Mouse (Mus musculus) limb, embryonic 14.5 days (tissue): Measurements from ENCODE around the gene Parp1. TPM values are rescaled to one million over a fixed set of nuclear protein-coding genes. Genes with fewer than 3 reads are reported as not detected.

ENCODE experiments used
- ATAC-seq: fragments of 200-750 bp; cut with Nextera tagmentation; 2 replicates; pipeline ENCODE4 v1.8.0; 2017; ENCODE audit warnings: low read depth, moderate number of reproducible peaks, moderate TSS enrichment; ENCODE audit not compliant: low FRiP score
- DNase-seq: peaks from one replicate; pipeline ENCODE4 v3.0.0-alpha.2; 2015; ENCODE audit warnings: low spot score
- H3K27ac ChIP-seq: fragments of 300-500 bp; sonication (generic); replicated peaks from 2 replicates; pipeline ENCODE4 v1.5.1; 2014; ENCODE audit warnings: low read depth, mild to moderate bottlenecking, low read length, moderate library complexity, mixed read lengths
- H3K27me3 ChIP-seq: fragments of 300-500 bp; sonication (generic); 2 replicates; pipeline ENCODE4 v1.6.1; 2014; ENCODE audit warnings: low read length, mixed read lengths; ENCODE audit not compliant: control insufficient read depth, insufficient read depth
- H3K36me3 ChIP-seq: fragments of 300-500 bp; sonication (generic); 2 replicates; pipeline ENCODE4 v1.6.1; 2014; ENCODE audit warnings: mild to moderate bottlenecking, low read length, moderate library complexity, mixed read lengths; ENCODE audit not compliant: control insufficient read depth, insufficient read depth
- H3K4me1 ChIP-seq: fragments of 300-500 bp; sonication (generic); 2 replicates; pipeline ENCODE4 v1.6.1; 2014; ENCODE audit warnings: antibody characterized with exemption, low read length, mixed read lengths; ENCODE audit not compliant: control insufficient read depth, insufficient read depth
- H3K4me2 ChIP-seq: fragments of 300-500 bp; sonication (generic); replicated peaks from 2 replicates; pipeline ENCODE4 v1.6.1; 2014; ENCODE audit warnings: low read depth, mild to moderate bottlenecking, low read length, moderate library complexity; ENCODE audit not compliant: severe bottlenecking
- H3K4me3 ChIP-seq: fragments of 300-500 bp; sonication (generic); replicated peaks from 2 replicates; pipeline ENCODE4 v1.5.1; 2014; ENCODE audit warnings: low read length
- H3K9ac ChIP-seq: fragments of 300-500 bp; sonication (generic); 2 replicates; pipeline ENCODE4 v1.6.1; 2014; ENCODE audit warnings: mild to moderate bottlenecking, low read depth, low read length, moderate library complexity; ENCODE audit not compliant: severe bottlenecking
- H3K9me3 ChIP-seq: fragments of 300-500 bp; sonication (generic); 2 replicates; pipeline ENCODE4 v1.6.1; 2016; ENCODE audit warnings: low read length; ENCODE audit not compliant: control insufficient read depth
- POLR2A ChIP-seq: fragments of 200-500 bp; IDR thresholded peaks from 2 replicates; pipeline ENCODE4 v1.8.0; 2012; ENCODE audit warnings: inconsistent platforms, mild to moderate bottlenecking, moderate library complexity, borderline replicate concordance; ENCODE audit not compliant: insufficient read depth, insufficient read length; ENCODE audit errors: extremely low read depth
- WGBS: fragments of 180-500 bp; shearing (Covaris S2); extraction: QIAGEN DNeasy Blood & Tissue Kit; methylation state at CpG from one replicate; pipeline ENCODE4 v1.1.7; 2014; 5-methylcytosine and 5-hydroxymethylcytosine counted together
- polyA plus RNA-seq, 2 experiments: library from polyadenylated mRNA; depleted of rRNA in 1 of 2; stranded (reverse) in 1 of 2; unstranded in 1 of 2; fragments of >200 nt; fragmentation: Nextera tagmentation in 1 of 2; extraction: Ambion mirVana in 1 of 2; gene quantifications; 2 replicates each; pipeline versions ENCODE4 v1.2.1 to v1.2.3; 2012 to 2014

Gene Parp1
- polyA plus RNA-seq, 2 experiments, result 107 to 108 TPM

- ATAC-seq, result no peak
- no peak for TF ChIP-seq POLR2A
- H3K27ac ChIP-seq, result no peak overlapping the region
- 96% methylated on average over 17 of the region's 17 CpGs for WGBS
- peaks cover 99% of the 10 kb centered on the region for H3K36me3 ChIP-seq
- no peak for DNase-seq
- H3K4me3 ChIP-seq, result no peak overlapping the region
- H3K4me2 ChIP-seq, result no peak overlapping the region
- no peak overlapping the region for H3K9ac ChIP-seq
- no peaks in the 10 kb centered on the region for H3K9me3 ChIP-seq
- no peaks in the 10 kb centered on the region for H3K4me1 ChIP-seq
- no peaks in the 10 kb centered on the region for H3K27me3 ChIP-seq
Observed at GRCm38 (mm10) chr1:180587792-180588442, 19.2 kb downstream of the Parp1 start.

DNA sequence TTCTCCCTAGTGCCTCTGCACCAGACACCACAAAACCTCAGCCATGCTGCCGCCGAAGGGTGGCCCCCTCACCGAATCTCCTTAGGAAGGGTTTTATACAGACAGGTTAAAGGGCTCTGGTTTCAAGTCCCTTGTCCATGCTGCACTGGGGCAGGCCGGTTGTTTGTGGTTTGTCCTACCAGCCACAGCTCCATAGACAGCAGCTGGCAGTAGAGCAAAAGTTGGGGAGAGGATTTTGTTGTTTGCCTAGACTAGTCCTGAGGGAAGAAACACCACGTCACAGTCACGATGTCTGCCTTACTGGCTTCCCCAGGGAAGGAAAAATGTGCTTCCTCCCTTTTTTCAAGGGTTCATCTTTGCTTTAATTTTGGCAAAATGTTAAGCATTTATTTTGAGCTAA is 31.9 kb downstream of the Parp1 start:
- Histone ChIP-seq H3K27ac (no peak overlapping the region), H3K27me3 (no peaks in the 10 kb centered on the region), H3K9ac (no peak overlapping the region), H3K36me3 (peaks cover 70% of the 10 kb centered on the region), H3K4me1 (no peaks in the 10 kb centered on the region), H3K9me3 (no peaks in the 10 kb centered on the region), H3K4me3 (no peak overlapping the region), H3K4me2 (no peak overlapping the region)
- WGBS, result 90% methylated on average over 6 of the region's 6 CpGs
- DNase-seq (no peak), ATAC-seq (no peak)
- no peak for TF ChIP-seq POLR2A

DNA sequence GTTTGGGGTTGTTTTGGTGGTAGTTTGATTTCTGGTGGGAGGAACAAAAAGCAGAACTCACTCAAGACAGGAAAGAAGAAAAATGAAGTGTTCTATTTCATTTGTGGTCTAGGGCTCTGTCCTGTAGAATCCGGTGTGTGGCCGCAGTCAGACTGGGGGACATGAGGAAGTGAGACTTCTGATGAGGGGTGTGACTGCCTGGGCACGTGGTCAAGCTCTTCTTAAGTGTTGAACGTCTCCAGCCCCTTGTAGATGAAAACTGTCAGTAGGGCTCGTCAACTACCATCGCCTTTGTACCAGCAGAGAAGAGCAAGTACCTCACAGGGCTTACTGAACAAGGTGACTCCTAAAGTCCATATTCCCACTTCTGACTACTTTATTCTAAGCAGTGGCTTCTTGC is 33.1 kb downstream of the Parp1 start:
- Histone ChIP-seq H3K9ac (no peak overlapping the region), H3K27me3 (no peaks in the 10 kb centered on the region), H3K4me3 (no peak overlapping the region), H3K36me3 (peaks cover 58% of the 10 kb centered on the region), H3K9me3 (no peaks in the 10 kb centered on the region), H3K4me1 (peaks cover 5% of the 10 kb centered on the region; the same call in 1 of the 2 replicates), H3K4me2 (no peak overlapping the region), H3K27ac (no peak overlapping the region)
- DNase-seq (no peak), ATAC-seq (no peak)
- 87% methylated on average over 6 of the region's 6 CpGs for WGBS
- no peak for TF ChIP-seq POLR2A

GRCm38 (mm10) chr1:180604579-180604978 is 35.9 kb downstream of the Parp1 start:
- TF ChIP-seq POLR2A, result no peak
- no peak overlapping the region for H3K27ac ChIP-seq
- no peak overlapping the region for H3K4me3 ChIP-seq
- H3K4me2 ChIP-seq, result no peak overlapping the region
- ATAC-seq (peak; percentile 62; the same call in 1 of the 2 replicates), DNase-seq (peak; percentile 23)
- H3K4me1 ChIP-seq, result peaks cover 5% of the 10 kb centered on the region; the same call in 1 of the 2 replicates
- H3K36me3 ChIP-seq, result peaks cover 31% of the 10 kb centered on the region
- H3K9ac ChIP-seq, result no peak overlapping the region
- H3K9me3 ChIP-seq, result no peaks in the 10 kb centered on the region
- WGBS, result 68% methylated on average over 4 of the region's 4 CpGs
- no peaks in the 10 kb centered on the region for H3K27me3 ChIP-seq

DNA sequence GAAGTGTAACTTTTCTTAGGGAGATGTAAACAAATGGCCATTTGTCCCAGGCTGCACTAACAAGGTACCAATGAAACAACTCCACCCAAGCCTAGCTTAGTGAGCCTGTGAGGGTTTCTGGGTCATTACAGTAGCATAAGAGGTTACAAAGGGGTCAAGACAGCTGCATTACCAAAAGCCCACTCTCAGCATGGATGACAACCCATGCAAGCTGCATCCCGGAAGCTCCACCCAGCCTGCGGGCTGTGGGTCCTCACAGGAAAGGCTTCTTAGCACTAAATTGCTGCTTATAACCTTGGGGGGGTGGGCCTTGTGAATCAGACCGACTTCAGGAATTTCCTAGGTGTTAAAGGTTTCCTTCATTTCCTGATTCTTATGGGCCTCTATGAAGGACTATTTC is 37.4 kb downstream of the Parp1 start:
- Histone ChIP-seq H3K4me1 (peaks cover 5% of the 10 kb centered on the region; the same call in 1 of the 2 replicates), H3K4me3 (no peak overlapping the region), H3K9ac (no peak overlapping the region), H3K36me3 (peaks cover 17% of the 10 kb centered on the region; the same call in 1 of the 2 replicates), H3K27ac (no peak overlapping the region), H3K27me3 (no peaks in the 10 kb centered on the region), H3K9me3 (no peaks in the 10 kb centered on the region), H3K4me2 (no peak overlapping the region)
- WGBS, result 21% methylated on average over 3 of the region's 3 CpGs
- ATAC-seq (no peak), DNase-seq (no peak)
- TF ChIP-seq POLR2A, result no peak
